Mouse (Mus musculus) testis, adult 2 months (tissue): ENCODE data around the gene Rars.

ENCODE experiments used
- CTCF ChIP-seq: fragments of 200-500 bp; IDR thresholded peaks from 2 replicates; pipeline ENCODE4 v1.5.1; 2012; ENCODE audit warnings: low read depth, mild to moderate bottlenecking, inconsistent platforms, low read length, moderate library complexity; ENCODE audit not compliant: control insufficient read depth, insufficient read depth, insufficient replicate concordance
- POLR2A ChIP-seq: fragments of 200-500 bp; IDR thresholded peaks from 2 replicates; pipeline ENCODE4 v1.6.1; 2012; ENCODE audit warnings: low read depth, mild to moderate bottlenecking, inconsistent platforms, low read length, moderate library complexity; ENCODE audit not compliant: control insufficient read depth

DNA sequence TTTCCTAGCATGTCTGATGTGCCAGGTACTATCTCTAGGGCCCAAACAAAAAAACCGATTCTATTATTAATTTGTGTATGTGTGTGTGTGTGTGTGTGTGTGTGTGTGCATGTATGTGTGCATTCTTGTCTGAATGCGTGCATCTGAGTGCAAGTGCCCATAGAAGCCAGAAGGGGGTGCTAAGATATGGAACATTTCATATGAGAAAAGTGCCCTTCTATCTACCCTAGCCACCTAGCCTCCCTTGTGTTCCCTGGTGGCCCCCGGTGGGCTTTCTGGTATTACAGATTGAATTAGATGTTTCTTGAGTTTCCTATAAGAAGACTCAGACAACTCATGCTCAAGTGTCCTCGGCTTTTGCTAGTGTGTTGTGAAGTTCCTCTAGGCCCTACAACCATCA, 19.3 kb upstream of the Rars start:
- TF ChIP-seq POLR2A (no peak), CTCF (no peak)
